Mouse (Mus musculus): Measurements from ENCODE around the gene Zc3h12d. TPM values are rescaled to one million over a fixed set of nuclear protein-coding genes. Genes with fewer than 3 reads are reported as not detected.

Gene Zc3h12d
- polyA plus RNA-seq, 1 experiment = 2.3 TPM

DNA sequence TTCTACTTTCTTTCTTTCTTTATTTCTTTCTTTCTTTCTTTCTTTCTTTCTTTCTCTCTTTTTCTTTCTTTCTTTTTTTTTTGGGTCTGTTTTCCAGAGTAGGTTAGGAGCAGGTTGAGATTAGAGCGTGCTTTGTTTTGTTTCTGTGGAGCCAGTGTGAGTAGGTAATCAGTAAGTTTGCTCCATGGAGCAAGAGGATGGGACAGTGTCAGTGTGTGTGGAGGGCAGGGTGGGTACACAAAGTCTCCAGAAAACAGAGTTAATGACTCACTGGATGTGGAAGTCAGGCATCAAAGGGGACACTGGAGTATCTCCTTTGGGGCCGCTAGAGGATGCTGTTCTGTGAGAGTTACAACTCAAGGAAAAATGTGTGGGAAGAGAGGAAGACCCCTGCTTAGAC is 4.6 kb downstream of the Zc3h12d start:
- Histone ChIP-seq H3K4me3 (replicated peaks; ENCODE audit: extremely low read depth, low read depth, low read length) (no peak overlapping the region), H3K4me1 (ENCODE audit: control insufficient read depth, insufficient read depth, low read length) (peaks cover 9% of the 10 kb centered on the region)
- TF ChIP-seq POLR2A (IDR thresholded peaks at IDR 0.05; ENCODE audit: borderline replicate concordance, extremely low read depth, low read depth, low read length) = no peak
- TF ChIP-seq CTCF (IDR thresholded peaks at IDR 0.05; ENCODE audit: insufficient read depth, low read length) = no peak
- DNase-seq = no peak
- WGBS = 81% methylated on average over 2 of the region's 2 CpGs

DNA sequence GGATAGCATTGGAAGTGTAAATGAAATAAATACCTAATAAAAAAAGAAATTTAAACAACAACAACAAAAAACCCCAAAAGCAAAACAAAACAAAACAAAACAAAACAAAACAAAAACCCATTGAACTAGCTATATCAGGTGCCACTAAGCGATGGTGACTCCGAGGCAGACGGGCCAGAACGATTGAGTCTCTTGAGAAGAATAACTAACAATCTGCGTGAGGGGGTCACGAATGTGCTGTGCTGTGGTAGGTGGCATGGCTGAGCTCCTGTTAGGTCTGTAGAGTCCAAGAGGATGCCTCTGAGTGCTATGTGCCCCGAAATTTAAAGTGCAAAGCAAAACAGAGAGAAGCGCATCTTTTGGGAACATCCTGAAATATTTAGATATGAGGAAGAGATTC is 5.2 kb downstream of the Zc3h12d start:
- 89% methylated on average over 8 of the region's 8 CpGs for WGBS
- DNase-seq = no peak
- H3K4me3 ChIP-seq (replicated peaks; ENCODE audit: extremely low read depth, low read depth, low read length) = no peak overlapping the region
- peaks cover 7% of the 10 kb centered on the region for H3K4me1 ChIP-seq (ENCODE audit: control insufficient read depth, insufficient read depth, low read length)
- TF ChIP-seq CTCF (IDR thresholded peaks at IDR 0.05; ENCODE audit: insufficient read depth, low read length) (no peak), POLR2A (IDR thresholded peaks at IDR 0.05; ENCODE audit: borderline replicate concordance, extremely low read depth, low read depth, low read length) (no peak)

DNA sequence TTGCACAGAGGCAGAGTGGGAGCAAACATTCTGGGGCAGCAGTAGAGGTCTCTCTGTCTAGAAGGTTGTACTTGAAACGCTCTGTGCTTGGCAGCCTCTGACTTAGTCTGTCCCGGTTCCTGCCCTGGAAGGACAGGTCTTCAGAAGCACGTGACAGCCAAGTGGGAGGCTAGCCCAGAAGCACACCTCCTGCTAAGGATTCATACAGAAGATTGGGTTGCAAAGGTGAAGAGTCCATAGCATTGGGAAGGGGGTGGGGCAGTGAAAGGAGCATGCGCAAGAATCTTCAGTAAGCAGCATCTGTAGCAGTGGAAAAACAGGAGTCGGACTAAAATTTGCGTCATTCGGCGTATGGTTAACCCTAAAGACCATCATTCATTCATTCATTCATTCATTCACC is 5.8 kb downstream of the Zc3h12d start:
- WGBS = 77% methylated on average over 8 of the region's 8 CpGs
- H3K4me1 ChIP-seq (ENCODE audit: control insufficient read depth, insufficient read depth, low read length) = peaks cover 7% of the 10 kb centered on the region
- no peak for DNase-seq
- H3K4me3 ChIP-seq (replicated peaks; ENCODE audit: extremely low read depth, low read depth, low read length) = no peak overlapping the region
- TF ChIP-seq POLR2A (IDR thresholded peaks at IDR 0.05; ENCODE audit: borderline replicate concordance, extremely low read depth, low read depth, low read length) (no peak), CTCF (IDR thresholded peaks at IDR 0.05; ENCODE audit: insufficient read depth, low read length) (no peak)

DNA sequence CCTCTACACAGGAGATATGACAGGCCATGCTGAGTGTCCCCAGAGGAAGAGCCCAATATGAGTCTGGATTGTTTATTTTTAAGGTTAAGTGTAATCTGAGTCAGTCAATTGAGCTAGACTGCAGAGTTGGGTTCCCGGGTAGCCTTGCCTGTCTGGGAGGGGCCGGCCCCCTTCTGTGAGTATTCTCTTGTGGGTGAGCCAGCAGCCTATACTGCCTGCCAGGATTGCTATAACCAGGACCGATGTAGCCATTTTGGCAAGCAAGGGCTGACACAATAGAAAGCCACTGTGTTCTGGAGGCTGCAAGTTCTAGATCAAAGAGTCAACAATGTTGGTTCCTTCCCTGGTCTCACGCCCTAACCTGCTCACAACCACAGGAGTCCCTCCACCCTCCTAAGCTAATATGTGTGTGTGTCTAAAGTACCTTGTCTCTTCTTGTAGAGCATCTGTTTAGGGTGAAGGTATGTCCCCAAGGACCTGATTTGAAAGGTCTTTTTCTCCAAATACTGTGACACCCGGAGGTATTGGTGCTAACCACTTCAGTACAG is 6.7 kb downstream of the Zc3h12d start:
- TF ChIP-seq POLR2A (IDR thresholded peaks at IDR 0.05; ENCODE audit: borderline replicate concordance, extremely low read depth, low read depth, low read length) (no peak), CTCF (IDR thresholded peaks at IDR 0.05; ENCODE audit: insufficient read depth, low read length) (no peak)
- no peak for DNase-seq
- Histone ChIP-seq H3K4me3 (replicated peaks; ENCODE audit: extremely low read depth, low read depth, low read length) (no peak overlapping the region), H3K4me1 (ENCODE audit: control insufficient read depth, insufficient read depth, low read length) (peaks cover 7% of the 10 kb centered on the region)
- 58% methylated on average over 5 of the region's 5 CpGs for WGBS

DNA sequence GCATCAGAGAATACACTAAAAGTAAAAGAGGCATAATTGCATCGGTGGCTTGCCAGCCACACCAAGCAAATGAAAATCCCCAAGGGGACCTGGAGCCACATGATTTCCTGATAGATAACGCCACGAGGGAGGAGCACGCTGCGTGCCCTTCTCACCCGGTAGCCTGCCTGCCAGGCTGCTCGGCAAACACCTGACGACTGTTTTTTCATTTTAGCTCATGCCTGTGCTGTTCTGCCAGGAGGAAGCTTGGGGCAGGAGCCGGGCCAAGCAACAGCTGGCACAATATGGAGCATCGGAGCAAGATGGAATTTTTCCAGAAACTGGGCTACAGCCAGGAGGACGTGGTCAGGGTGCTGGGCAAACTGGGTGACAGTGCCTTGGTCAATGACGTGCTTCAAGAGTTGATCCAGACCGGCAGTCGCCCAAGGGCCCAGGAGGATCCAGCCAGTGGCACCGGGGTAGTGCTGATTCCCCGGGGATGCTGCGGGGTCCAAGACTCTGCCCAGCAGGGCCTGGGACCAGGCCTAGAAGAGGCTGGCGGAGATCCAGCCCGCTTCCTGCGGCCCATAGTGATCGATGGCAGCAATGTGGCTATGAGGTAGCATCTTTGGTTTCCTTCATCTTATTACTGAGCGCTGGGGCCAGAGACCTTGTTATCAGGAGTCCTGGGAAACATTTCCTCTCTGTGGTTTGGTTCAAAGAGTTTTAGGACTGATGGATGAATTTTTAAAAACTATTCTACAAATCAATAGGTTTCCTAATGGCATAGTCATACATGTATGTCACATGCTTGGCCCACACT is 7.5 kb downstream of the Zc3h12d start:
- 56% methylated on average over 22 of the region's 22 CpGs for WGBS

DNA sequence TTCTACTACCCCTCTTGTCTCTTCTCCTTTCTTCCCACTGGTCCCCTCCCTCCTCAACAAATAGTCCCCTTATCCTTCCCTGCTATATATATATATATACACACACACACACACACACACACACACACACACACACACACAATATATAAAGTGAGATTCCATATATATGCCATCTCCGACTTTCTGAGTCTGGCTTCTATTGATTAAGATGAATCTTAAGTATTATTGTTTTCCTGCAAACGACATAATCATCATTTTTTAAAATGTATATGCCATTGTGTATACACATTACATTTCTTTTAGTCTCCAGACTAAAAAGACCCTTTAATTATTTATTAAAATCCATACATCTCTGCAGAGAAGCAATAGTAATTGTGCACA is 8.1 kb downstream of the Zc3h12d start:
- TF ChIP-seq POLR2A (IDR thresholded peaks at IDR 0.05; ENCODE audit: borderline replicate concordance, extremely low read depth, low read depth, low read length) (no peak), CTCF (IDR thresholded peaks at IDR 0.05; ENCODE audit: insufficient read depth, low read length) (no peak)
- peaks cover 7% of the 10 kb centered on the region for H3K4me1 ChIP-seq (ENCODE audit: control insufficient read depth, insufficient read depth, low read length)
- no peak overlapping the region for H3K4me3 ChIP-seq (replicated peaks; ENCODE audit: extremely low read depth, low read depth, low read length)
- no peak for DNase-seq
- 87% methylated on average over 2 of the region's 2 CpGs for WGBS

More for the DNA sequence above, 7.5 kb downstream of the Zc3h12d start:
- no peak for DNase-seq
- H3K4me1 ChIP-seq (ENCODE audit: control insufficient read depth, insufficient read depth, low read length) = peaks cover 7% of the 10 kb centered on the region
- TF ChIP-seq POLR2A (IDR thresholded peaks at IDR 0.05; ENCODE audit: borderline replicate concordance, extremely low read depth, low read depth, low read length) = no peak
- no peak for TF ChIP-seq CTCF (IDR thresholded peaks at IDR 0.05; ENCODE audit: insufficient read depth, low read length)
- H3K4me3 ChIP-seq (replicated peaks; ENCODE audit: extremely low read depth, low read depth, low read length) = no peak overlapping the region

DNA sequence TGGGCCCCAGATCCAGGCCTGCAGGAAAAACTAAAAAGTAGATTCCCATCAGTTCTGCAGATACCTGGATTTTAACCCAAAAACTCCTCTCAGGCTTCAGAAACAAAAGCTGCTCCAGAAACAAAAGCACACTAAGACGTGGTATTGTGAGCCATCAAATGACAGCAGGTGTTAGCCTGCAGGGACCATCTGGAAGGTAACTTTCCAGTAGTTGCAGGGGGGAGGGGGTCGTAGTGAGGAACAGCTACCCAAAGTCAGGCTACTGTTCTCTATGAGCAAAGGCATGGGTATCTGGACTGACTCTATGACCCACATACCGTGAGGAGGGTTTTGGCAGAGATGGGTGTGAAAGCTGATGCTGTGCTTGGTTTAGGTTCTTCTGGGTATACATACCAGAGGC is 8.5 kb downstream of the Zc3h12d start:
- no peak for DNase-seq
- Histone ChIP-seq H3K4me1 (ENCODE audit: control insufficient read depth, insufficient read depth, low read length) (peaks cover 7% of the 10 kb centered on the region), H3K4me3 (replicated peaks; ENCODE audit: extremely low read depth, low read depth, low read length) (no peak overlapping the region)
- 73% methylated on average over 3 of the region's 3 CpGs for WGBS
- TF ChIP-seq CTCF (IDR thresholded peaks at IDR 0.05; ENCODE audit: insufficient read depth, low read length) (no peak), POLR2A (IDR thresholded peaks at IDR 0.05; ENCODE audit: borderline replicate concordance, extremely low read depth, low read depth, low read length) (no peak)

DNA sequence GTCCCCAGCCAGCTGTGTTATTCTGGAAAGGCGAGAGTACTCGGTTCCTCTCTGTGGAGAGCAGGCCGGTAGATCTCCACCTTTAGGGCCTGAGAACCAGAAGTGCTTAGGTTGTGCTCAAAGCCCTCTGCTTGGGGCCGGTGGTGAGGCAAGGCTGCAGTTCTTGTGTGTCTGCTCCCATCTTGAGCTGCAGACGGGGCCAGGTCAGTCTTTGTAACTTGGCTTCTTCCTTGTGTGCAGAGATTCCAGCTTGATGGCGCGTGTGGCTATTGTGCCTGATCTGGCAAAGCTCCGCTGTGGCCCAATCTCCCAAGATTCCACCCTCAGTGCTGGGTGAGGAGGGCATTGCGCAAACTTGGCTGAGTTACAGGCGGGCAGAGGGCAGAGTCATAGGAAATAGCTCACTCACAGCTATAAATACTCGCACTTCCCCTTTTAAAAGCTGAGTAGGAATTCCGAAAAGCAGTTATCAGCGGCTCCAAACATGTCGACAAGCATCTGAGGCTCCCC is 9.4 kb downstream of the Zc3h12d start:
- peak; percentile 77 for DNase-seq
- Histone ChIP-seq H3K4me1 (ENCODE audit: control insufficient read depth, insufficient read depth, low read length) (peaks cover 7% of the 10 kb centered on the region), H3K4me3 (replicated peaks; ENCODE audit: extremely low read depth, low read depth, low read length) (no peak overlapping the region)
- no peak for TF ChIP-seq CTCF (IDR thresholded peaks at IDR 0.05; ENCODE audit: insufficient read depth, low read length)
- no peak for TF ChIP-seq POLR2A (IDR thresholded peaks at IDR 0.05; ENCODE audit: borderline replicate concordance, extremely low read depth, low read depth, low read length)
- 13% methylated on average over 14 of the region's 14 CpGs for WGBS

DNA sequence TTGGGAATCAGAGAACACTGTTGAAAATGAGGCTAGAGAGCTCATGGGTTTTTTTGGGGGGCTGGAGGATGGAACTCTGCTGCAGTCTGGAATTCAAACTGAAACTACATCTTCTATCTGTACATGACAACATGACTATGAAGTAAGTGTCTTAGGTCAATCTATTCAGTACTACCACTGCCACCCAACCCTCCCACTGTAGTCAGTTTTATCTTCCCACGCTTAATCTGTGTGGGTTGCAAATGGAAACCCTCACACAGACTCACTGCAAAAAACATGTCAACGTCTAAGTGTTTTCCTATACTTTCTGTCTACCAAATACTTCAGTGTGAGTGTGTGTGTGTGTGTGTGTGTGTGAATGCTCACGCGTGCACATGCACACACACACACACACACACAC is 10.9 kb downstream of the Zc3h12d start:
- Histone ChIP-seq H3K4me1 (ENCODE audit: control insufficient read depth, insufficient read depth, low read length) (peaks cover 7% of the 10 kb centered on the region), H3K4me3 (replicated peaks; ENCODE audit: extremely low read depth, low read depth, low read length) (no peak overlapping the region)
- no peak for DNase-seq
- TF ChIP-seq CTCF (IDR thresholded peaks at IDR 0.05; ENCODE audit: insufficient read depth, low read length) = no peak
- no peak for TF ChIP-seq POLR2A (IDR thresholded peaks at IDR 0.05; ENCODE audit: borderline replicate concordance, extremely low read depth, low read depth, low read length)
- 90% methylated on average over 4 of the region's 4 CpGs for WGBS

DNA sequence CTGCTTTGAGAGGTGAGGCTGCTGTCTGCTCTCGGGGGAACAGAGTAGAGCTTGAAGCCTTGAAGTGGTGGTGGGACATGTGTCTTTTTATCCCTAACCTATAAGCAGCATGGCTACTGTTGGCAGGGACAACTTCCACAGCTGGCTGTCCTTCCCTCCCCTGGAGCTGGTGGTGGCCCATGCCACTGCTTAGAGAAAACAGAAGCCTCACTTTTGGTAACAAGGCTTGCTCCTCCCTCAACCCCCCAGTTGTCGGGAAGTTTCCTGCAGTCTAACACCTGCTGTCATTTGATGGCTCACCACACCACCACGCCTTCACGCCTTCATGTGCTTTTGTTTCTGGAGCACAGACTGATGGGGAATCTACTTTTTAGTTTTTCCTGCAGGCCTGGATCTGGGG is 11.9 kb downstream of the Zc3h12d start:
- 69% methylated on average over 4 of the region's 4 CpGs for WGBS

More for the DNA sequence above, 11.9 kb downstream of the Zc3h12d start:
- no peak for DNase-seq
- TF ChIP-seq CTCF (IDR thresholded peaks at IDR 0.05; ENCODE audit: insufficient read depth, low read length) (no peak), POLR2A (IDR thresholded peaks at IDR 0.05; ENCODE audit: borderline replicate concordance, extremely low read depth, low read depth, low read length) (no peak)
- Histone ChIP-seq H3K4me1 (ENCODE audit: control insufficient read depth, insufficient read depth, low read length) (peaks cover 7% of the 10 kb centered on the region), H3K4me3 (replicated peaks; ENCODE audit: extremely low read depth, low read depth, low read length) (no peak overlapping the region)
